Mouse (Mus musculus): ENCODE measurements around the gene Gcnt1. TPM values are rescaled to one million over a fixed set of nuclear protein-coding genes. Genes with fewer than 3 reads are reported as not detected.

The Gcnt1 gene
- polyA plus RNA-seq, 1 experiment from 2014 or later: 7.4 TPM

DNA sequence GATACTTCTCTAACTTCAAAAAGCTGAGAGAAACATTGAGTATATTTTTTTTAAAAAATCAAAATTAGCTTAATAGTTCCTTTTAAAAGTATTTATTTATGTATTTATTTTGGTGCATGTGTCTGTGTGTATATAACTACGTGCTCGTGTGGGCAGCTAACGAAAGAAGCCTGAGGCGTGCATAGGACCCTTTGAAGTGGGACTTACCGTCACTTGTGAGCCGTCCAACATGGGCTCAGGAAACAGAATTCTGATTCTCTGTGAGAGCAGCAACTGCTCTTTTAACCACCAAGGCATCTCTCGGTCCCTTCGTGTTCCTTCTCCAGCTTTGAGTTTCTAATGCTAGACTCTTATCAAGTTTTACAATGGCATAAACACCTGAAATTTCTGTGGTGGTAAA is 18.9 kb downstream of the Gcnt1 start:
- peak overlapping the region; percentile 79 for H3K4me2 ChIP-seq
- no peak overlapping the region for H3K9ac ChIP-seq
- WGBS: 84% methylated on average over 8 of the region's 8 CpGs
- H3K9me3 ChIP-seq: no peaks in the 10 kb centered on the region
- H3K4me1 ChIP-seq: peaks cover 43% of the 10 kb centered on the region
- 0 out of 2 replicates have a peak, but pooled peaks cover 6% of the 10 kb centered on the region for H3K27me3 ChIP-seq (replicated peaks)
- ATAC-seq (ENCODE audit: extremely low read depth, insufficient number of reproducible peaks, low FRiP score, low TSS enrichment): no peak
- 0 out of 2 replicates have a peak, but pooled peaks cover 3% of the 10 kb centered on the region for H3K36me3 ChIP-seq
- H3K4me3 ChIP-seq: peak overlapping the region; percentile 75
- no peak overlapping the region for H3K27ac ChIP-seq (replicated peaks)

- WGBS: 81% methylated on average over 2 of the region's 2 CpGs
- Histone ChIP-seq H3K27ac (replicated peaks) (no peak overlapping the region), H3K9me3 (no peaks in the 10 kb centered on the region), H3K36me3 (no peaks in the 10 kb centered on the region), H3K27me3 (replicated peaks) (no peaks in the 10 kb centered on the region), H3K4me1 (peaks cover 20% of the 10 kb centered on the region), H3K9ac (no peak overlapping the region), H3K4me2 (no peak overlapping the region), H3K4me3 (no peak overlapping the region)
- ATAC-seq (ENCODE audit: extremely low read depth, insufficient number of reproducible peaks, low FRiP score, low TSS enrichment): no peak
Measured at GRCm38 (mm10) chr19:17347852-17348251, 24.8 kb downstream of the Gcnt1 start.

DNA sequence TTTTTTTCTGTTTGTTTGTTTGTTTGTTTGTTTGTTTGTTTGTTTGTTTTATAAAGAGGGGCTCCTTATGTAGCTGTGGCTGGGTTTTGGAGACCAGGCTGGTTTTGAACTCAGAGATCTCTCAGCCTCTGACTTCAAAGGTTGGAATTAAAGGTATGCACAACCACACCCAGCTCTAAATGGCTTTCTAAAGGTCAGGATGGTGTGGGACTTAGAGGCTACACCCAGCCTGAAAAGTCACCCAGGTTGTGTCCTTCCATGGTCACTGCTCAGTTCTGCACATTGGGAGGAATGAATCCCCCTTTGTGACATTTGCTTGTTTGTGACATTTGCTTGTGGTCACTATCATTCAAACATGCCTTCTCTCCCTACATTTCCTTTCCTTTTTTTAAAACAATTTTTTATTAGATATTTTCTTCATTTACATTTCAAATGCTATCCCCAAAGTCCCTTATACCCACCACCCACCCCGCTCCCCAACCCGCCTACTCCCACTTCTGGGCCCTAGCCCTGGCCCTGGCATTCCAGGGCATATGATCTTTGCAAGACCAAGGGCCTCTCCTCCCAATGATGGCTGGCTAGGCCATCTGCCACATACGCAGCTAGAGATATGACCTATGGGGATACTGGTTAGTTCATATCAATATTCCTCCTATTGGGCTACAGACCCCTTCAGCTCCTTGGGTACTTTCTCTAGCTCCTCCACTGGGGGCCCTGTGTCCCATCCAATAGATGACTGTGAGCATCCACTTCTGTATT is 25.7 kb downstream of the Gcnt1 start:
- Histone ChIP-seq H3K9ac (no peak overlapping the region), H3K4me3 (no peak overlapping the region), H3K27me3 (replicated peaks) (no peaks in the 10 kb centered on the region), H3K27ac (replicated peaks) (no peak overlapping the region), H3K4me2 (no peak overlapping the region), H3K36me3 (no peaks in the 10 kb centered on the region), H3K9me3 (no peaks in the 10 kb centered on the region), H3K4me1 (peaks cover 20% of the 10 kb centered on the region)
- whole genome bisulfite sequencing: 90% methylated on average over 3 of the region's 3 CpGs
- no peak for ATAC-seq (ENCODE audit: extremely low read depth, insufficient number of reproducible peaks, low FRiP score, low TSS enrichment)

- no peak overlapping the region for H3K27ac ChIP-seq (replicated peaks)
- ATAC-seq (ENCODE audit: extremely low read depth, insufficient number of reproducible peaks, low FRiP score, low TSS enrichment): no peak
- H3K27me3 ChIP-seq (replicated peaks): no peaks in the 10 kb centered on the region
- no peak overlapping the region for H3K9ac ChIP-seq
- no peaks in the 10 kb centered on the region for H3K9me3 ChIP-seq
- WGBS: 80% methylated on average over 7 of the region's 7 CpGs
- no peak overlapping the region for H3K4me3 ChIP-seq
- H3K36me3 ChIP-seq: no peaks in the 10 kb centered on the region
- no peak overlapping the region for H3K4me2 ChIP-seq
- H3K4me1 ChIP-seq: peaks cover 4% of the 10 kb centered on the region
Measured at GRCm38 (mm10) chr19:17344881-17345280, 27.8 kb downstream of the Gcnt1 start.

- H3K4me3 ChIP-seq: no peak overlapping the region
- H3K9me3 ChIP-seq: no peaks in the 10 kb centered on the region
- peaks cover 31% of the 10 kb centered on the region for H3K4me1 ChIP-seq
- 0 out of 2 replicates have a peak, but pooled peaks cover 3% of the 10 kb centered on the region for H3K36me3 ChIP-seq
- WGBS: 96% methylated on average over 2 of the region's 2 CpGs
- H3K27me3 ChIP-seq (replicated peaks): no peaks in the 10 kb centered on the region
- H3K4me2 ChIP-seq: no peak overlapping the region; the same call in 1 of the 2 replicates
- ATAC-seq (ENCODE audit: extremely low read depth, insufficient number of reproducible peaks, low FRiP score, low TSS enrichment): no peak
- H3K9ac ChIP-seq: no peak overlapping the region
- H3K27ac ChIP-seq (replicated peaks): no peak overlapping the region
Measured at GRCm38 (mm10) chr19:17339563-17339962, 33.1 kb downstream of the Gcnt1 start.

DNA sequence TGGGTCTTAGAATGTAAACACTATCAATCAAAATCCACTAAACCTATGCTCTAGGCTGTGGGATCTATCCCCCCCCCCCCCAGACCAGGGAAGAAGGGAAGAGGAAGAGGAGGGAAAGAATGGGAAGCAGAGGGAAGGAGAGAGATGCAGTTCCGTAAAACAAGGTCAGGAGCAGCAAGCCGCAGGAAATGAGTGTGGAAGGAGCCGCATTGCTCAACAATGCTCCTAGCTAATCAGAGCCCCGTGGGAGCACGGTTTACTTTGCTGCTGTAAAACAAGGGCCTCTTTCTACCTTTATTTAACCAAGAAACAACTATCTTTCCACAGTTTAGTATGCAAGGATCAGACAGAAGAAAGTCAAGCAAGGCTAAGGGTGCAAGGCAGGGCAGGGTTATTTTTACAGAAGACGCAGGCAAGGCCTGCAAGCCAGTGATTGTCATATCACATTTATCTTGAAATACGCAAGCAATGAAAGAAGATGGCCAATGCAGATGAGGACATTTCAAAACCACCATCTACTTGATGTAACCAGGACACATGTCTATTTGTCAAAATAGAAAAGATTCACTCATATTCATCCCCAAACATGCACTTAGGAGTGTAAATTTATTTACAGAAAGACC is 35.5 kb downstream of the Gcnt1 start:
- ATAC-seq (ENCODE audit: extremely low read depth, insufficient number of reproducible peaks, low FRiP score, low TSS enrichment): no peak
- Histone ChIP-seq H3K4me2 (peak overlapping the region; percentile 57), H3K9ac (no peak overlapping the region), H3K36me3 (peaks cover 3% of the 10 kb centered on the region; the same call in 1 of the 2 replicates), H3K4me1 (peaks cover 54% of the 10 kb centered on the region), H3K9me3 (no peaks in the 10 kb centered on the region), H3K27ac (replicated peaks) (peak overlapping the region; percentile 28; the same call in 1 of the 2 replicates), H3K4me3 (no peak overlapping the region; the same call in 1 of the 2 replicates), H3K27me3 (replicated peaks) (no peaks in the 10 kb centered on the region)
- 58% methylated on average over 7 of the region's 7 CpGs for WGBS

DNA sequence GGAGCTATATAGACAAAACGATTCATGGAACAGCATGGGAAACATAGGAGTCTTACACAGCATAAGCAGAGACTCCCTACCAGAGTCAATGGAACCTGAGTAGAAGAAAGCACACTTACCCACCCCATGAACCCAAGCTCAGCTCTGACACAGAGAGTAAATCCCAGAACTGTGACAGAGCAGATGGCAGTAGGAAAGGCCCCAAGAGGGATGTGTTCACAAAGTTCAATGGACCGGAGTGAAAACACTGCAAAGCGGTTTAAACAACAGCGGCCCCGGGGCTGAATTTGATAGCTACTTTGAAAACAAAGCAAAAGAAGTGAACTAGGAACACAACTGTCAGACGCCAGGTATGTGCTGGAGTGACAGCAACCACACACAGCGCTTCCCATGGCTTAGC is 36.0 kb downstream of the Gcnt1 start:
- Histone ChIP-seq H3K9ac (no peak overlapping the region), H3K4me2 (peak overlapping the region; percentile 57), H3K27me3 (replicated peaks) (no peaks in the 10 kb centered on the region), H3K27ac (replicated peaks) (peak overlapping the region; percentile 28; the same call in 1 of the 2 replicates), H3K4me1 (peaks cover 54% of the 10 kb centered on the region), H3K36me3 (peaks cover 6% of the 10 kb centered on the region; the same call in 1 of the 2 replicates), H3K4me3 (no peak overlapping the region), H3K9me3 (no peaks in the 10 kb centered on the region)
- 75% methylated on average over 7 of the region's 7 CpGs for whole genome bisulfite sequencing
- ATAC-seq (ENCODE audit: extremely low read depth, insufficient number of reproducible peaks, low FRiP score, low TSS enrichment): no peak

- H3K27ac ChIP-seq (replicated peaks): peak overlapping the region; percentile 71
- no peaks in the 10 kb centered on the region for H3K9me3 ChIP-seq
- ATAC-seq (ENCODE audit: extremely low read depth, insufficient number of reproducible peaks, low FRiP score, low TSS enrichment): 0 out of 2 replicates have a peak, but pooled peaks have one; percentile 38
- 49% methylated on average over 12 of the region's 12 CpGs for WGBS
- H3K4me3 ChIP-seq: peak overlapping the region; percentile 3
- no peak overlapping the region for H3K9ac ChIP-seq
- peaks cover 54% of the 10 kb centered on the region for H3K4me1 ChIP-seq
- H3K4me2 ChIP-seq: peak overlapping the region; percentile 57
- H3K36me3 ChIP-seq: peaks cover 19% of the 10 kb centered on the region
- no peaks in the 10 kb centered on the region for H3K27me3 ChIP-seq (replicated peaks)
Measured at GRCm38 (mm10) chr19:17334644-17335333, 37.9 kb downstream of the Gcnt1 start.

DNA sequence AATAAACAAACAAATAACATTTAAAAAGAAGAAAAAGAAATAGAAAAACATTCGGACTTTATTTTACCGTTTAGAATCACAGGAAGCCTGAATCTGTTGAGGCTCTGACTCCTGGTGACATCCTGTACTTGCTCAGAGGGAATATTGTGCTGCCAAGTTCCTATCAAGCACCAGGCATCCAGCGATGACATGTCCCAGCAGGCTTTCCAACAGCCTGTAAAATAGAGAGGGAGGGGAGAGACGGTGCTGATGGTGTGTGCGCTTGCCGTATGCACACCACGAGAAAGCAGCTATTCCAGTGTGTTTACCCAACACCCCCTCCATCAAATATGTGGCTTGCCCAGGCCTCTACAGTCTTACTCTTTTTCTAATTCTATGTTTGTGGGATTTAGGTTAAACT is 39.6 kb downstream of the Gcnt1 start:
- Histone ChIP-seq H3K4me2 (peak overlapping the region; percentile 57), H3K27ac (replicated peaks) (peak overlapping the region; percentile 81), H3K9me3 (no peaks in the 10 kb centered on the region), H3K4me3 (0 out of 2 replicates have a peak overlapping the region, but pooled peaks have one; percentile 8), H3K9ac (no peak overlapping the region), H3K4me1 (peaks cover 56% of the 10 kb centered on the region), H3K36me3 (peaks cover 26% of the 10 kb centered on the region), H3K27me3 (replicated peaks) (no peaks in the 10 kb centered on the region)
- peak; percentile 35; the same call in 1 of the 2 replicates for ATAC-seq (ENCODE audit: extremely low read depth, insufficient number of reproducible peaks, low FRiP score, low TSS enrichment)
- 21% methylated on average over 7 of the region's 7 CpGs for WGBS

DNA sequence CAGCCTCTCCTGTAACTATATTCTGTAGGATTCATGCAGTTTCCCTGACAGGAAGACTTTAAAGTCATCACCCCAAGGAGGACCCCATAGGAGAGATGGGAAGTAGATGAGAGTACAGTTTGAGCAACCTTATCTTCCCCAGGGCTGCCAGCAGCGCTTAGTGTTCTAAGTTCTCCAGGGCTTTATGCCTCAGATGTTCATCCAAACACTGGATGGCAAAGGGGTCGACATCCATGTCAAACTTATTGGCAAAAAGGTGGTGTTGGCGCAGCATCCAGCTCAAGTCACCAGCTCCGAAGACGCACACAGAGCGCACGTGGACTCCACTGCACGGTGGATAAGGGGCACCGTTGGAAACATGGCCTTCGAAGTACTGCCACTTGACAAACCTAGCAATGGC is 43.7 kb downstream of the Gcnt1 start:
- H3K27ac ChIP-seq (replicated peaks): no peak overlapping the region
- 89% methylated on average over 10 of the region's 10 CpGs for WGBS
- no peaks in the 10 kb centered on the region for H3K27me3 ChIP-seq (replicated peaks)
- no peak overlapping the region for H3K9ac ChIP-seq
- peaks cover 31% of the 10 kb centered on the region for H3K4me1 ChIP-seq
- ATAC-seq (ENCODE audit: extremely low read depth, insufficient number of reproducible peaks, low FRiP score, low TSS enrichment): no peak
- no peak overlapping the region for H3K4me3 ChIP-seq
- no peak overlapping the region for H3K4me2 ChIP-seq
- no peaks in the 10 kb centered on the region for H3K9me3 ChIP-seq
- H3K36me3 ChIP-seq: peaks cover 26% of the 10 kb centered on the region

DNA sequence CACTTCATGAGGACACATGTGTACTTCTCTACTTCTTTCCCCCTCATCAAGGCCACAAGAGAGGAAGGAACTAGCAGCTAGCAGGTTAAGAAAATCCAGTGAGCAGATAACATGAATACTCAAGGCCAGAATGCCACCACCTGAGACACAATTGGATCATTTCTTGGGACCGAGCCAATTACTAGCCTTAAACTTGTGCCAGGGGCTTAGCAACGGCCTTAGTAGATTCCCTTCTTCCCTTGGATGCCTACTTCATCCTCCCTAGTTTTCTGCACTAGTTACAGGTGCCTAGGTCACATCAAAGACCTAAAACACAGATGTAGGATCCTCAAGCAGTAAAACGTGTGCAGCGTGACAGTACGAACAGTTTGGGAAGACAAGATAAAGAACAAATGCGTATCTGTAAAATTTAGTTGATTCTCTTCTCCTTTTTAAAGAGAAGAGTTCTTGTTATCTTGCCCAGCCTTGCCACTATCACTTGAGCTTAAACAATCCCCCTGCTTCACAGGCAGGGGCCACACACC is 44.7 kb downstream of the Gcnt1 start:
- 63% methylated on average over 6 of the region's 6 CpGs for WGBS

More for the DNA sequence above, 44.7 kb downstream of the Gcnt1 start:
- H3K4me1 ChIP-seq: peaks cover 31% of the 10 kb centered on the region
- H3K36me3 ChIP-seq: peaks cover 26% of the 10 kb centered on the region
- no peaks in the 10 kb centered on the region for H3K9me3 ChIP-seq
- peak overlapping the region; percentile 1; the same call in 1 of the 2 replicates for H3K4me2 ChIP-seq
- no peak overlapping the region for H3K4me3 ChIP-seq
- no peak overlapping the region for H3K27ac ChIP-seq (replicated peaks)
- H3K9ac ChIP-seq: no peak overlapping the region
- no peaks in the 10 kb centered on the region for H3K27me3 ChIP-seq (replicated peaks)
- ATAC-seq (ENCODE audit: extremely low read depth, insufficient number of reproducible peaks, low FRiP score, low TSS enrichment): no peak

Measured in heart, embryonic 13.5 days (tissue).